Mouse (Mus musculus): ENCODE data around the gene Akap1. TPM values are rescaled to one million over a fixed set of nuclear protein-coding genes. Genes with fewer than 3 reads are reported as not detected.

Akap1 gene
- total and polyA plus RNA-seq, 2 experiments from 2014 or later: 28.6 to 53.2 TPM

- no peak for ATAC-seq
Measured at GRCm38 (mm10) chr11:88869443-88869842, 5.1 kb upstream of the Akap1 start.

GRCm38 (mm10) chr11:88863904-88864457 is 405 bp downstream of the Akap1 start:
- no peaks in the 10 kb centered on the region for H3K36me3 ChIP-seq (ENCODE audit: insufficient read depth)
- H3K4me2 ChIP-seq (ENCODE audit: low read depth): peak overlapping the region; percentile 99
- H3K27me3 ChIP-seq (ENCODE audit: insufficient read depth, low read length): no peaks in the 10 kb centered on the region
- peak overlapping the region; percentile 74 for H3K9ac ChIP-seq
- no peaks in the 10 kb centered on the region for H3K9me3 ChIP-seq (ENCODE audit: low read length)
- no peak for DNase-seq
- H3K4me3 ChIP-seq (ENCODE audit: low read depth, low read length): peak overlapping the region; percentile 71
- H3K27ac ChIP-seq (ENCODE audit: low read depth, low read length): peak overlapping the region; percentile 76
- peaks cover 7% of the 10 kb centered on the region for H3K4me1 ChIP-seq (ENCODE audit: insufficient read depth)
- peak; percentile 48 for ATAC-seq
- under 1% methylated on average over 46 of the region's 49 CpGs for WGBS
- no peak for TF ChIP-seq CTCF (IDR thresholded peaks at IDR 0.05; ENCODE audit: low read depth)

More at GRCm38 (mm10) chr11:88869443-88869842, 5.1 kb upstream of the Akap1 start:
- Histone ChIP-seq H3K9me3 (ENCODE audit: low read length) (no peaks in the 10 kb centered on the region), H3K4me2 (ENCODE audit: low read depth) (no peak overlapping the region), H3K36me3 (ENCODE audit: insufficient read depth) (no peaks in the 10 kb centered on the region), H3K9ac (no peak overlapping the region), H3K4me1 (ENCODE audit: insufficient read depth) (peaks cover 4% of the 10 kb centered on the region; the same call in 1 of the 2 replicates), H3K4me3 (ENCODE audit: low read depth, low read length) (no peak overlapping the region), H3K27me3 (ENCODE audit: insufficient read depth, low read length) (no peaks in the 10 kb centered on the region; the same call in 1 of the 2 replicates), H3K27ac (ENCODE audit: low read depth, low read length) (no peak overlapping the region)
- WGBS: 86% methylated on average over 2 of the region's 2 CpGs
- TF ChIP-seq CTCF (IDR thresholded peaks at IDR 0.05; ENCODE audit: low read depth): no peak
- no peak for DNase-seq

- no peak for ATAC-seq
- no peak overlapping the region for H3K27ac ChIP-seq (ENCODE audit: low read depth, low read length)
- no peak for DNase-seq
Measured at GRCm38 (mm10) chr11:88863071-88863903, 1.1 kb downstream of the Akap1 start.

GRCm38 (mm10) chr11:88862355-88862754 is 2.0 kb downstream of the Akap1 start:
- no peak for TF ChIP-seq CTCF (IDR thresholded peaks at IDR 0.05; ENCODE audit: low read depth)
- 86% methylated on average over 2 of the region's 2 CpGs for WGBS
- Histone ChIP-seq H3K4me2 (ENCODE audit: low read depth) (peak overlapping the region; percentile 99), H3K27ac (ENCODE audit: low read depth, low read length) (no peak overlapping the region), H3K4me1 (ENCODE audit: insufficient read depth) (peaks cover 7% of the 10 kb centered on the region), H3K9me3 (ENCODE audit: low read length) (no peaks in the 10 kb centered on the region), H3K27me3 (ENCODE audit: insufficient read depth, low read length) (no peaks in the 10 kb centered on the region), H3K4me3 (ENCODE audit: low read depth, low read length) (peak overlapping the region; percentile 71), H3K36me3 (ENCODE audit: insufficient read depth) (no peaks in the 10 kb centered on the region), H3K9ac (peak overlapping the region; percentile 74)
- ATAC-seq (no peak), DNase-seq (no peak)

More at GRCm38 (mm10) chr11:88863071-88863903, 1.1 kb downstream of the Akap1 start:
- Histone ChIP-seq H3K36me3 (ENCODE audit: insufficient read depth) (no peaks in the 10 kb centered on the region), H3K9ac (peak overlapping the region; percentile 74), H3K9me3 (ENCODE audit: low read length) (no peaks in the 10 kb centered on the region), H3K4me2 (ENCODE audit: low read depth) (peak overlapping the region; percentile 99), H3K27me3 (ENCODE audit: insufficient read depth, low read length) (no peaks in the 10 kb centered on the region), H3K4me1 (ENCODE audit: insufficient read depth) (peaks cover 7% of the 10 kb centered on the region), H3K4me3 (ENCODE audit: low read depth, low read length) (peak overlapping the region; percentile 71)
- 1% methylated on average over 32 of the region's 32 CpGs for WGBS
- TF ChIP-seq CTCF (IDR thresholded peaks at IDR 0.05; ENCODE audit: low read depth): no peak

- Histone ChIP-seq H3K27me3 (ENCODE audit: insufficient read depth, low read length) (no peaks in the 10 kb centered on the region), H3K36me3 (ENCODE audit: insufficient read depth) (no peaks in the 10 kb centered on the region), H3K4me3 (ENCODE audit: low read depth, low read length) (no peak overlapping the region), H3K9ac (no peak overlapping the region), H3K4me1 (ENCODE audit: insufficient read depth) (peaks cover 7% of the 10 kb centered on the region), H3K27ac (ENCODE audit: low read depth, low read length) (no peak overlapping the region), H3K4me2 (ENCODE audit: low read depth) (no peak overlapping the region), H3K9me3 (ENCODE audit: low read length) (no peaks in the 10 kb centered on the region)
- 67% methylated on average over 3 of the region's 3 CpGs for WGBS
- no peak for TF ChIP-seq CTCF (IDR thresholded peaks at IDR 0.05; ENCODE audit: low read depth)
- DNase-seq: no peak
- ATAC-seq: no peak
Measured at GRCm38 (mm10) chr11:88861060-88861459, 3.3 kb downstream of the Akap1 start.

GRCm38 (mm10) chr11:88860641-88861040 is 3.7 kb downstream of the Akap1 start:
- no peaks in the 10 kb centered on the region for H3K9me3 ChIP-seq (ENCODE audit: low read length)
- 91% methylated on average over 3 of the region's 3 CpGs for WGBS
- H3K4me1 ChIP-seq (ENCODE audit: insufficient read depth): peaks cover 7% of the 10 kb centered on the region
- no peak for DNase-seq
- no peak overlapping the region for H3K27ac ChIP-seq (ENCODE audit: low read depth, low read length)
- H3K36me3 ChIP-seq (ENCODE audit: insufficient read depth): no peaks in the 10 kb centered on the region
- H3K4me3 ChIP-seq (ENCODE audit: low read depth, low read length): no peak overlapping the region
- no peak overlapping the region for H3K4me2 ChIP-seq (ENCODE audit: low read depth)
- TF ChIP-seq CTCF (IDR thresholded peaks at IDR 0.05; ENCODE audit: low read depth): no peak
- no peak for ATAC-seq
- H3K27me3 ChIP-seq (ENCODE audit: insufficient read depth, low read length): no peaks in the 10 kb centered on the region
- no peak overlapping the region for H3K9ac ChIP-seq

Measured in forebrain, postnatal 0 days (tissue).